Mouse (Mus musculus): ENCODE data around the gene Nckipsd. TPM values are rescaled to one million over a fixed set of nuclear protein-coding genes. Genes with fewer than 3 reads are reported as not detected.

Gene Nckipsd
- total and polyA plus RNA-seq, 2 experiments from 2014 or later: 23.5 to 33.6 TPM

GRCm38 (mm10) chr9:108824755-108825413 lies 16.7 kb downstream of the Nckipsd start:
- TF ChIP-seq CTCF (IDR thresholded peaks at IDR 0.05; ENCODE audit: low read depth): no peak
- H3K9ac ChIP-seq (replicated peaks; ENCODE audit: low read length): peak overlapping the region; percentile 81
- WGBS: under 1% methylated on average over 31 of the region's 31 CpGs
- H3K27ac ChIP-seq: peak overlapping the region; percentile 90
- H3K4me2 ChIP-seq (ENCODE audit: low read depth, low read length): peak overlapping the region; percentile 71
- peaks cover 10% of the 10 kb centered on the region; the same call in 1 of the 2 replicates for H3K4me1 ChIP-seq (ENCODE audit: insufficient read depth, low read length)
- ATAC-seq (peak; percentile 91), DNase-seq (ENCODE audit: low spot score) (peak; percentile 98)
- H3K9me3 ChIP-seq (ENCODE audit: low read length): no peaks in the 10 kb centered on the region
- H3K36me3 ChIP-seq (ENCODE audit: insufficient read depth, low read length): peaks cover 18% of the 10 kb centered on the region; the same call in 1 of the 2 replicates
- no peaks in the 10 kb centered on the region; the same call in 1 of the 2 replicates for H3K27me3 ChIP-seq (ENCODE audit: insufficient read depth, low read length)
- H3K4me3 ChIP-seq (ENCODE audit: low read length): peak overlapping the region; percentile 70

GRCm38 (mm10) chr9:108825820-108826699 lies 17.9 kb downstream of the Nckipsd start, which contains the start of gene Celsr3:
TSS of gene Celsr3 (plus strand) at chr9:108826320.
- DNase-seq (ENCODE audit: low spot score): peak; percentile 96
- H3K9me3 ChIP-seq (ENCODE audit: low read length): no peaks in the 10 kb centered on the region
- H3K4me3 ChIP-seq (ENCODE audit: low read length): peak within 1 kb of the TSS; percentile 70
- WGBS: 1% methylated on average over 48 of the region's 70 CpGs
- H3K36me3 ChIP-seq (ENCODE audit: insufficient read depth, low read length): peaks cover 18% of the 10 kb centered on the region; the same call in 1 of the 2 replicates
- no peaks in the 10 kb centered on the region; the same call in 1 of the 2 replicates for H3K27me3 ChIP-seq (ENCODE audit: insufficient read depth, low read length)
- peak; percentile 7; the same call in 1 of the 2 replicates for TF ChIP-seq CTCF (IDR thresholded peaks at IDR 0.05; ENCODE audit: low read depth)
- H3K27ac ChIP-seq: peak within 1 kb of the TSS; percentile 90
- H3K4me2 ChIP-seq (ENCODE audit: low read depth, low read length): peak within 1 kb of the TSS; percentile 71
- peak; percentile 69 for ATAC-seq
- H3K4me1 ChIP-seq (ENCODE audit: insufficient read depth, low read length): peaks cover 12% of the 10 kb centered on the region
- H3K9ac ChIP-seq (replicated peaks; ENCODE audit: low read length): peak within 1 kb of the TSS; percentile 81

GRCm38 (mm10) chr9:108826700-108827340 lies 18.7 kb downstream of the Nckipsd start:
- TF ChIP-seq CTCF (IDR thresholded peaks at IDR 0.05; ENCODE audit: low read depth): no peak
- peak overlapping the region; percentile 90; the same call in 1 of the 2 replicates for H3K27ac ChIP-seq
- H3K4me3 ChIP-seq (ENCODE audit: low read length): peak overlapping the region; percentile 70
- WGBS: 1% methylated on average over 39 of the region's 39 CpGs
- H3K9me3 ChIP-seq (ENCODE audit: low read length): no peaks in the 10 kb centered on the region
- H3K4me2 ChIP-seq (ENCODE audit: low read depth, low read length): peak overlapping the region; percentile 71
- ATAC-seq (no peak), DNase-seq (ENCODE audit: low spot score) (peak; percentile 80)
- H3K9ac ChIP-seq (replicated peaks; ENCODE audit: low read length): peak overlapping the region; percentile 81
- no peaks in the 10 kb centered on the region; the same call in 1 of the 2 replicates for H3K27me3 ChIP-seq (ENCODE audit: insufficient read depth, low read length)
- peaks cover 20% of the 10 kb centered on the region for H3K4me1 ChIP-seq (ENCODE audit: insufficient read depth, low read length)
- H3K36me3 ChIP-seq (ENCODE audit: insufficient read depth, low read length): peaks cover 18% of the 10 kb centered on the region; the same call in 1 of the 2 replicates

GRCm38 (mm10) chr9:108827454-108827853 lies 19.3 kb downstream of the Nckipsd start:
- DNase-seq (ENCODE audit: low spot score) (no peak), ATAC-seq (no peak)
- Histone ChIP-seq H3K9ac (replicated peaks; ENCODE audit: low read length) (0 out of 2 replicates have a peak overlapping the region, but pooled peaks have one; percentile 81), H3K4me3 (ENCODE audit: low read length) (peak overlapping the region; percentile 70), H3K27me3 (ENCODE audit: insufficient read depth, low read length) (no peaks in the 10 kb centered on the region; the same call in 1 of the 2 replicates), H3K36me3 (ENCODE audit: insufficient read depth, low read length) (peaks cover 18% of the 10 kb centered on the region; the same call in 1 of the 2 replicates), H3K4me2 (ENCODE audit: low read depth, low read length) (peak overlapping the region; percentile 71), H3K4me1 (ENCODE audit: insufficient read depth, low read length) (peaks cover 26% of the 10 kb centered on the region), H3K27ac (no peak overlapping the region), H3K9me3 (ENCODE audit: low read length) (no peaks in the 10 kb centered on the region)
- 16% methylated on average over 34 of the region's 34 CpGs for WGBS
- TF ChIP-seq CTCF (IDR thresholded peaks at IDR 0.05; ENCODE audit: low read depth): peak; percentile 40

- H3K4me3 ChIP-seq (ENCODE audit: low read length): peak overlapping the region; percentile 70
Measured at GRCm38 (mm10) chr9:108827906-108828305, 19.7 kb downstream of the Nckipsd start.

GRCm38 (mm10) chr9:108831637-108832036 lies 23.5 kb downstream of the Nckipsd start:
- H3K27ac ChIP-seq: no peak overlapping the region
- H3K36me3 ChIP-seq (ENCODE audit: insufficient read depth, low read length): peaks cover 46% of the 10 kb centered on the region
- no peaks in the 10 kb centered on the region for H3K9me3 ChIP-seq (ENCODE audit: low read length)
- no peaks in the 10 kb centered on the region; the same call in 1 of the 2 replicates for H3K27me3 ChIP-seq (ENCODE audit: insufficient read depth, low read length)
- TF ChIP-seq CTCF (IDR thresholded peaks at IDR 0.05; ENCODE audit: low read depth): no peak
- 11% methylated on average over 23 of the region's 23 CpGs for WGBS
- no peak overlapping the region for H3K9ac ChIP-seq (replicated peaks; ENCODE audit: low read length)
- DNase-seq (ENCODE audit: low spot score): no peak
- H3K4me1 ChIP-seq (ENCODE audit: insufficient read depth, low read length): peaks cover 26% of the 10 kb centered on the region
- peak overlapping the region; percentile 31 for H3K4me3 ChIP-seq (ENCODE audit: low read length)
- ATAC-seq: no peak
- peak overlapping the region; percentile 68 for H3K4me2 ChIP-seq (ENCODE audit: low read depth, low read length)

More at GRCm38 (mm10) chr9:108827906-108828305, 19.7 kb downstream of the Nckipsd start:
- H3K9ac ChIP-seq (replicated peaks; ENCODE audit: low read length): no peak overlapping the region
- no peak for TF ChIP-seq CTCF (IDR thresholded peaks at IDR 0.05; ENCODE audit: low read depth)
- peaks cover 18% of the 10 kb centered on the region; the same call in 1 of the 2 replicates for H3K36me3 ChIP-seq (ENCODE audit: insufficient read depth, low read length)
- no peak for DNase-seq (ENCODE audit: low spot score)
- WGBS: 65% methylated on average over 18 of the region's 18 CpGs
- H3K9me3 ChIP-seq (ENCODE audit: low read length): no peaks in the 10 kb centered on the region
- peaks cover 26% of the 10 kb centered on the region for H3K4me1 ChIP-seq (ENCODE audit: insufficient read depth, low read length)
- no peak for ATAC-seq
- no peaks in the 10 kb centered on the region; the same call in 1 of the 2 replicates for H3K27me3 ChIP-seq (ENCODE audit: insufficient read depth, low read length)
- no peak overlapping the region for H3K27ac ChIP-seq
- peak overlapping the region; percentile 71 for H3K4me2 ChIP-seq (ENCODE audit: low read depth, low read length)
